Mouse (Mus musculus) layer of hippocampus, postnatal 10 days (tissue): ENCODE results near the gene Cacna1g. TPM values are rescaled to one million over a fixed set of nuclear protein-coding genes. Genes with fewer than 3 reads are reported as not detected.
"Not testable (repeated sequence)": the region's sequence is repeated elsewhere in the genome, so short reads cannot be mapped to it uniquely, and the experiment has no call there.

Experiments
- DNase-seq, 2 experiments: peaks; one replicate each; pipeline ENCODE4 v3.0.0; 2021; ENCODE audit warnings: low spot score in 2 of 2
- total RNA-seq, 2 experiments: library from RNA; stranded (reverse); gene quantifications; 2 replicates each; pipeline ENCODE4 v1.2.3; 2021

The Cacna1g gene
- total RNA-seq, 2 experiments from 2014 or later, result 111 to 128 TPM

DNA sequence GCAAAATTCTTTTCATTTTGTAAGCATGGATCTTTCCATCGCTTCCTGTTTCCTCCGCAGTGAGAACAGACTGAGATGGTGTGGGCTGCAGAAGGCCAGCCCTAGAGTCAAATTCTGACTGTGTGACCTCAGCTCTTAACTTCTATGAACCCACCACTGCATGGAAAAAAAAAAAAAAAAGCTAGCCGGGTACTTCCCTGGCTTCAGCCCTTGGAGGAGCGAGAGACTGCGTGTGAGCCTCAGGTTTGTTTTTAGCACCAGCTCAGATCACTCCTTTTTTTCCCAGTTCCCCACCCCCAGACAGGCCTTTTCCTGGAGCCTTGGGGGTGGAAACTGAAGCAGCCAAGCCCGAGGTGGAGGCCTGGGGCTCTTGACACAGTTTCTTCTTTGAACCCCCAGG, 68.7 kb downstream of the Cacna1g start:
- DNase-seq, result no peak

DNA sequence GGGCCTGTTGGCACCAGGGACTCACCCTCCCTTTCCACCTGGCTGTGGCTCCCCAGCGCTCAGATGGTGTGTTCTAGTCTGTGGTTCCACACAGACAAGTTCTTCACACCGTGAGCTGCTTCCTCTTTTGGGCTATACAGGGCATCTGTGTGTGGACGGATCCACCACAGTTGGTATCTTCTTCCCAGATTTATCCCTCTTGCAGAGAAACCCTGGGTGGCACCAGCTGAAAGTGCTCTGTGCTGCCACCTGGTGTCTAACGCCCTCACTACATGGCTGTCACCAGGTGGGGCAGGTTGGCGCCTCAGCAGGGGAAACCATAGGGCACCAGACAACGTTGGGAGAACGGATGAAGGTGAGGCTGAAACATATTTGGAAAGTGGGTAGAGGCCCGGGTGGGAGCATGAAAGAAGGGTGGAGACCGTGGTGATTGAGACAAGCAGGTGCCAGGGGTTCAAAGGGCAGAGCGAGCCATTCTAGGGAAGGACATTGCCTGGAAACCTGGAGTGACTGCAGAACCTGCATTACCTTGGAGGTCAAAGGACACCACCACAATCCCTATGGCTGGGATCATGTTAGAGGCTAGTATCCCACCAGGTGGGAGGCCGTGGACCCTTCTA, 69.2 kb downstream of the Cacna1g start:
- peak; percentile 89 to 92 for DNase-seq

DNA sequence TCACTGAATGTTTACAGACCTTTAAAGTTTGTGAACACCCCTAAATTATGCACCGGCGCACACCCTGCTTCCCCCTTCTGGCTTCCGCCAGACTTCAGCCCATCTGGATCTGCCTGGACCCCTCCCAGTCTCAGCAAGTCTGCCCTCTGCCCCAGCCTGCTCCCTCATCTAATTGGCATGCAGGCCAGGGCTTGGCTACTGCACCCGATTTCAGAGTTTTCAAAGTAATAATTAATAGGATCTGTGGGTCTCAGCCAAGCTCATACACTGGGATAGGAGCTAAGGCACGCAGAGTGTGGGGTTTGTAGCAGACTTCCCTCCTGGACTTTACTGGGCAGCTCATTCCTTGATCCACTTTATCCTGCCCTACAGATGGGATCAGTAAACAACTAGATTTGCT, 69.8 kb downstream of the Cacna1g start:
- peak in 1 of 2 experiments; percentile 26 for DNase-seq

DNA sequence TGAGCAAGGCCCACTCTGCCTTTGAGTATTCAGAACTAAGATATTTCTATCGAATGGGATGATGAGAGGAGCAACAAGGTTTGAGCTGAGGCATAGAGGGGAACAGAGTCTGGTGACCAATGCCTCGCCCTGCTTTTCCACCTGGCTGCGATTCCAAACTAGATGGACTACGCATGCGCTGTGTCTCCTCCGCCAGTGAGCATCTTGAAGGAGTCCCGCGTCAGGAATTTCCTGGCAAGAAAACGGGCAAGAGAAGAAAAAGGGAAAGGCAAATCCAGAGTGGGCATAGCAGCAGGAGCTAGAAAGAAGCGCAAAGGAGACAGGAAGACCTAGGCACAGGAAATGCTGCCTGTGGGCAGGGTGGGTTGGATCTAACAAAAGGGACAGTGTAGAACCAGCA, 70.2 kb downstream of the Cacna1g start:
- DNase-seq, result no peak

DNA sequence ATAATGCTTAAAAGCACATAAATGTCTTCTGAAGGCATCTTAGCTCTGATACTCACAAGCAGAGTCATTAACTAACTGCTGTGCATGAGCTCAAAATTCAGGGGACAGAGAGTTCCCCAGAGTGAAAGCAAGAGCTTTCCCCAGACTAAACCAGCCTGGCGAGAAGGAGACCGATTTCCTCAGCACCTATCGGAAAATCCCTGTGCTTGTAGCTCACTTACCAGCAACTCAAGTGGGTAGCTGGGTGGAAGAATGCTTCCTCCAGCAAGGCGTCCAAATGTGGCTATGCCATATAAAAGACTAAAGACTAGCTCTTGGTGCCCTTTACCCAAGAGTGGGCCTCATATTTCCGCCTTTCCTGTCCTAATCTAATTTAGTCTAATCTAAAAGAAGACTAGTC, 71.3 kb downstream of the Cacna1g start:
- DNase-seq, result no peak

DNA sequence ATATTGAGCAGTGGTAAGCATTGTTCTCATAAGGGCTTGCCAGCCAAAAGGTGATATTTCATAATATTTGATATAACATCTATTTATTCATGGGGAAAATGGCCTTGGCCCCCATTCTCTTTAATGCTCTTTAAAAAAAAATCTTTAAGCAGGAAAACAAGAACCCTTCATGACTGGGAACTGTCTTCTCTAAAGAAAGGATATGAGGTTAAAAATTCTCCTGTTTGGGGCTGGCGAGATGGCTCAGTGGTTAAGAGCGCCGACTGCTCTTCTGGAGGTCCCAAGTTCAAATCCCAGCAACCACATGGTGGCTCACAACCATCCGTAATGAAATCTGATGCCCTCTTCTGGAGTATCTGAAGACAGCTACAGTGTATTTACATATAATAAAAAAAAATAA, 72.0 kb downstream of the Cacna1g start:
- not testable (repeated sequence) for DNase-seq

DNA sequence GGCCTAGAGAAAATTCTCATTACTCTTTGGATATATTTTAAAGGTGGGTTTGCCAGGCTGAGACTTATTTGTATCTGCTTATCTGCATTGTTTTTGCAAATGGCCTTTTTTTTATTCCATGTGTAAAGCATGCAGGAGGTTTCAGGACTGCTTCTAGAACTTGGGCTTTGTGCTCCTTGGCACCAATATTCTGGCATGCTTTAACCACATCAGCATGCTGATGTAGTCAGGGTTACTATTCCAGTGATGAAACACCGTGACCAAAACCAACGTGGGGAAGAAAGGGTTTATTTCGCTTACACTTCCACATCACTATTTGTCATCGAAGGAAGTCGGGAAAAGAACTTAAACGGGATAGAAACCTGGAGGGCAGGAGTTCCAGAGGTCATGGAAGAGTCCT, 73.0 kb downstream of the Cacna1g start:
- DNase-seq, result no peak

DNA sequence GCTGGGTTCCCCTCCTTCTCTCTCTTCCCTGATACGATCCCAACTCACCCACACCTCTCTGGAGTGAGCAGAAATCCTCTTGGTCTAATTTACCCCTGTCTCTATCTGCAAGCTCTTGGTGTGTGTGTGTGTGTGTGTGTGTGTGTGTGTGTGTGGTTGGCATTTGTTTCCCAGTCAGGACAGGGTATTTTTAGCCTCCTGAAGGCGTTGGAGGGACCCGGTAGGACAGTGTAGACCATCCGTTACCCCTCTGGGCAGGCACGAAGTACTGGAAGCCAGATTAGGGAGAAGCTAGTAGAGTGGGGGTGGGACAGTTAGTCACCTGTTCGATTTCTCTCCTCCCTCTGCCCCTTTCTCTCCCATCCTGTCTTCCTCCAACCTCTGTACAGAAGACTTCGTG, 79.9 kb downstream of the Cacna1g start:
- DNase-seq, result no peak

DNA sequence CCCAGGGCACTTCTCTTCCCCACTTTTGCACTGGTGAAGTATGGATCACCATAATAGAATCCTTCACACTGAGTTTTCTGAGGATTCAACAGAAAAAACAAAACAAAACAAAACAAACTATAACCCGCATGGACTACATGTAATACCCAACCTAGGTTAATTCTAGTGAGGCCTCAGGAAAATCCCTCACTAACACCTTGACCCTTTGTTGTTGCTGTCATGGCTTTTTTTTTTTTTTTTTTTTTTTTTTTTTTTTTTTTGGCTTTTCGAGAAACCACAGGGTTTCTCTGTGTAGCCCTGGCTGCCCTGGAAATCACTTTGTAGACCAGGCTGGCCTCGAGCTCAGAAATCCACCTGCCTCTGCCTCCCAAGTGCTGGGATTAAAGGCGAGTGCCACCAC, 80.5 kb downstream of the Cacna1g start:
- not testable (repeated sequence) for DNase-seq

DNA sequence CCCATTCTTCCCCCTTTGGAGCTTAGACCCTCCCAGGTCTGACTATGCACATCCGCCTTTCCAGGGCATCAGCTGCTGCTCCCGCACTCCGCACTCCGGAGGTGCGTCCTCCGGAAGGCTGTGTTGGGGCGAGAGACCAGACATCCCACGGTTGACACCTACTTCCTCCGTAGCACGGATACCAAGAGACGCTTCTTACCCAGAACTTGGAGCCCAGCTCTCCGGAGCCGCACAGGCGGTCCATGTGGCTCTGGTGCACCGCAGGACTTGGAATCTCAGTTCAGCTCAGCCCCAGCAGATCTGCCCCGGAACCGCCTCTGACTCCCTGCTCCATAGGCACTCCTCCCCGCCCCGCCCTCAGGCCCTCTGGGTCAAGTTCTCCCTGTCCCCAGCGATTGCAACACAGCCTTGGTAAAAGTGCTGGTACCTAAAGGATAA, 81.3 kb downstream of the Cacna1g start, which contains the start of gene Abcc3:
TSS of gene Abcc3 (minus strand) at position 326 of the 438 bp plus-strand sequence.
- DNase-seq, result no peak

DNA sequence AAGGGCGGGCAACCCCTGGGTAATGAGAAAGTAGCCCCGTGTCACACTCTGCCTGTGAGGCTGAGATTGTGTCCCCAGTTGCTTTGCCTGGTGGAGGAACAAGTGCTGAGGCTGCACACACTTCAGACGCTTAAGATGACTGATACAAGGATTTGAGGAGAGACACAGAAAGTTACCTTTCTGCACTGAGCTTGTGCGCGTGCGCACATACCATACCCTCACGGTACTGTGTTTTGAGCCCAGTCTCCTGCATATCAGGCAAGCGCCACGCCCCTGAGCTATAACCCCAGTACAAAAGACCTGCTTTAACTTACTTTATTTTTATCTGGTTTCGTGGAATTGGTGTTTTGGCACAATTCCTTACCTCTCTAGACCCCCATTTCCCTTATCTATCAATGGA, 82.3 kb downstream of the Cacna1g start:
- no peak for DNase-seq

DNA sequence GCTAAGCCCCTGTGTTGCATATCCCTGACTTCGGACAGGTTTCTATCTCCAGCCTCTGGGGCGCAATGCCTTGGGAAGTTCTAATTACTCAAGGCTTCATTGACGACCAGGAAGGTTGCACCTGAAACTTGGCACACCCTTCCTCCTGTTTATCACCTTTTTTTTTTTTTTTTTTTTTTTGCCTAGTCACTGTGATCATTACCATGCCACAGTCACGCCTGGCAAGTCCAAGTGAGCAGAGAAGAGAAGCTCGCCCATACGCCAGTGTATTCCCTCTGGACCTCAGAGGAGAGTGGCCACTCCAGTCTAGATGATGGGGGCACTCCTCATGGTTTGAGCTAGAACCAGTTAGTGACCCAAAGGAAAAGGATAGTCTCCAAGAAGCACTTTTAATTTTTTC, 83.2 kb downstream of the Cacna1g start:
- no peak for DNase-seq

DNA sequence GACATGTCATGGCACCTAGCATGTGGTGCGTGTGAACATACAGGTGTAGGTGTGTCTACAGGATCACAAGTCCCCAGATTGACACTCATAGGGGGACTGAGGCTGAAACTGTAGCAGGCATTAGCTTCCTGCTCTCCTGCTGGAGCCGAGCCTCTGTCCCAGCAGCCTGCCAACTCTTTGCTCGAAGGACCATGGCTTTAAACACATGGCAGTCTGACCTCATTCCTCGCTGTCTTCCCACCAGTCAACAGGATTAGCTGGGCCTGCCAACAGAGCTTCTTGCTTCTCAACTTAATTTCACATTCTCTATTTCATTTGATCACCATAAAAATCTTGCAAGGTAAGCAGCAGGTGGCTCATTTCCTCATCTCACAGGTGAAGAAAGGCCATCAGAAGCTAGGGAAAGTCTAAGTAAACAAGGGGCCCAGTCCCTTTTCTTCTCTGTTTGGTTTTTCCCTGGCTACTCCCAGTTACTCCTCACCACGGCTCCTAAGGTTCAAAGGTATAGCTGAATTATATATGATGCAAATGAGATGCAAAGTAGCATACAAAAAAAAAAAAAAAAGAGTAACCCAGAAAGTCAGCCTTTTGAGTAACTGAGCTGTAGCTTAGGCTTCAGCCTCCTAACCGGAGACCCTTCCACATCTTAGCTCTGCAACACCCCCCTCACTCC, 84.1 kb downstream of the Cacna1g start:
- no peak for DNase-seq

DNA sequence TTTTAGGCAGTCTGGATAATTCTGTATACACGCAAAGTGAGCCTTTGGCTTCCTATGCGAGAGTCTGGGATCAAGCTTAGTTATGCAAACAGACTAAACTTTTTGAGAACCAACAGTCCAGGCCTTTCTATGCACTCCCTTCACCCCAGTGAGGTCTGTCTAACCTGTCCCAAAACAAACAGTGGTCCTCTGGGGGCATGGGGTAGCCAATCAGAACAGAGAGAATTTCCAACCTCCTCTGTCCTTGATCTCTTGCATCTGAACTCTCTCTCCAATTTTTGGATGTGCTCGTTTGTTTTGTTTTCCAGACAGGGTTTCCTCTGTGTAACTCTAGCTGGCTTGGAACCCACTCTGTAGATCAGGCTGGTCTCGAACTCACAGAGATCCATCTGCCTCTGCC, 85.0 kb downstream of the Cacna1g start:
- DNase-seq, result no peak

DNA sequence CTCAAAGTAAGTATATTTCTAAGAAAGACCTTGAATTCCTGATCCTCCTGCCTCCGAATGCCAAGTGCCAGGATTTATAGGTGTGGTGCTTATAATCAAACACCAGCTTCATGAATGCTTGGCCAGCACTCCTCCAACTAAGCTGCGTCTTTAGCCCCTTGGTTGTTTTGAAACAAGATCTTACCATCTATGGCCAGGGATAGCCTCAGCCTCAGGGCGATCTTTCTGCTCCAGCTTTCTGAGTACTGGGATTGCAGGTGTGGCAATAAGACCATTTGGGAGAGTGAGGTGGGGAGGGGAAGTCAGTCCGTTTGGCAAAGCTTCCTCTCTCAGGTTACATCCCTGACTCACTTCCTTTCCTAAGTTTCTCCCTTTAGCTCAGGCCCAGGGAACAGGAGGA, 86.2 kb downstream of the Cacna1g start:
- no peak for DNase-seq

DNA sequence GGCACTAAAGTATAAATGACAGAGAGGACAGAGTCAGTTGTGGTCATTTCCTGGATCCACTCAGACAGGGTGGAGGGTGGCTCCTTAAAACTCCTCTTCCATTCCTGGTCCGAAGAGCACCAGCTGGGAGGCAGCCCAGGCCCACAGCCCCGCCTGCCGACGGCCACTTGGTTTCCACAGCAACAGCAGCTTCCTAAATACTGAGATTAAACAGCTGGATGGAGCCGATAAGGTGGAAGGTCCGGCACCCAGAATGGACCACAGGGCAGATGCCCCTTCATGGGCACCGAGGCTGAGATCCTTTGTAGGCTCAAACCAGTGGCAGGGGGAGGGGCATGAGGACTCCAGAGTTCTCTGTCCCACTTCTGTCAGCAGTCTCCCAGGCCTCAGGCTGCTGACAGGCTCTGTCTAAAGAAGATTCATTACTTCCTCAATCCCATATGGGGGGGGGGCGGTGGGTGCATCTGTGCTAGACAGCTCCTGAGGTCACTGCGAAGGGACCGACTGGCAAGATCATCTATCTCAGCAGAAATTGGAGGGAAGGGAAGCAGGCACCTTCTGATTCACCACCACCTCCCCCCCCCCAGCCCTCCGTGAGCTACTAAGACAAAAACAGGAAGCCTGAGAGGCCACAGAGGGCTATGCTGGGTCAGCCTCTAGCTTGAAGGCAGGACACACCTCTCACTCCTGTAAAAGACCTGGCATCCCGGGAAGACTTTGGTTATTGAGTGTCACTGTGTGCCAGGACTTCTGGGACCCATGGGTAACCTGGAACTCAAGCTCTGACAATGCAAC, 87.8 kb downstream of the Cacna1g start:
- peak; percentile 19 to 33 for DNase-seq

DNA sequence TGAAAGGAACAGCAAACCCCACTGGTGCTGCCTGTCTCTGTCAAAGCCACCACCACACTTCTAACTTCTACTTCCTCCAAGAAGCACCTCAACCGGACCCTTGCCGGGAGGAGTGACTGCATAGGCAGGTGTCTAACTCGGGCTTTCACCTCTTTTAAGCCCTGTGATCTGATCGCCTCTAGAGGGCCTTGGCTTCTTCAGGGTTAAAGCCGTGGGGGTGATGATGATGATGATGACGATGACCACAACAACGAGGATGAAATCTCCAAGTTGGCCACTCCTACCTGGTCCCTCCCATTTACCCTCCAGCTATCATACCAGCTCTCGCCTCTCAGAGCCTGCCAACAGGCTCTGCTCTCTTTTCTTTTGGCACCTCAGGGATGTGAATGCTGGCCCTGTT, 94.3 kb downstream of the Cacna1g start:
- DNase-seq, result no peak

DNA sequence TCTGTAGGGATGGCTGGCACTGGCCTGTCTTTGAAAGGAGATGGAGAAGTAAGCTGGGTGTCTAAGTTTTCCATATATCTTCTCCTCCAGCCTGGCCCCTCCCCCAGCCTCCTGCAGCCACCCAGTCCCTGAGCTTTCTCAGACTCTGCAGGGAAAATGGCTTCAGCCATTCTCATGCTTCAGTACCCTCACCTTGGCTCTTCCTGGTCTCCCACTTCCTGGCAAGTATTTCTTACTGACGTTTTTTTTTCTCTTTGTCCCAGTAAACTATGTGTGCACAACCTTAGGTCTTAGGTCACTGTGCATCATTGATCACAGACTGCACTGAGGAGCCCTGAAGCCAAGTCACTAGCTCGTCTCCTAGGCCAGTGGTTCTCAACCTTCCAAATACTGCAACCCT, 94.9 kb downstream of the Cacna1g start:
- DNase-seq, result no peak

DNA sequence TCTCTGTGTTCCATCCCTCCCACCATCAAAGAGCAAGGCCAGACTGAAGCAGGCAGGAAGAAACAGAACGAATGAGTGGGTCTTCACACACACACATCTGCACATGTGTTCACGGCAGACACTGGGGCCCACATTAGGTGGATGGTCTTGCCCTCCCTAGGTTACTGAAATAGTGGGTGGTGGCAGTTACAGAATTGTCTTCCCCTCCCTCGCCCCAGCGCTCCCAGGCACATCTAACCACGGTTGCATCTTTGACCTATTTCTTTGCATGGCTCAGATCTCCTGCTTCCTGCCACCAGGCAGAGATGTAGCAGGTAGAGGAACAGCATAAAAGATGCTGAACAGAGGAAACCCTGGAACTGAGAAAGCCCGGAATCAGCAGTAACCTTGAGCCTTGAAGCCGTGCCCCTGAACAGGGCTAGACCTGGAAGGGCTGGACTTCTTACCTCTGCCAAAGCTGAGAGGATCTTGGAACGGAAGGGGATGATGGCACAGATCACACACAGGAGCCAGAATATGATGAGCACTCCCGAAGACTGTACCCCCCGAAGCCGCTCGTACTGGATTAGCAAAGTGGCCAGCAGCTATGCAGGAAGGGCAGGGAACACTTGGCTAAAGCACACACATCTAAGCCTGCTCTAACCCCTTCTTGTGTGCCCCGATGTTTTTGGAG, 99.6 kb downstream of the Cacna1g start:
- no peak for DNase-seq

DNA sequence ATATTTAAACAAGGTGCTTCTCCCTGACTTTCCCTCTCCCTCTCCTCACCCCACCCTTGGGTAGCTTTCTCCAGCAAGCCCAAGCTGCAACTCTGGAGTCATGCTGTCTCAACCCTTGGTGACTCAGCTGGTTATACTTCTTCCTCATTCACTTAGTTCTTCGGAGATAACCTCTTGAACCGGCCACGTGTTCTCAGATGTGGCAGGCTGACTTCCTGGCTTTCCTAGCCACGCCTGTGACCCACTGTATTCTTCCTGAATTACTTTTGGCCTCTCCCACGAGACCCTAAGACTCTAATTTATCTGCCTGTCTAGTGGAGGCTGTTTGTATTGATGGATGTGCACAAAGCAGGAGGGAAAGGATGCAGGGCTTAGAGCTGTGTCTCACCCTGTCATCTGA, 103.2 kb downstream of the Cacna1g start:
- no peak for DNase-seq

DNA sequence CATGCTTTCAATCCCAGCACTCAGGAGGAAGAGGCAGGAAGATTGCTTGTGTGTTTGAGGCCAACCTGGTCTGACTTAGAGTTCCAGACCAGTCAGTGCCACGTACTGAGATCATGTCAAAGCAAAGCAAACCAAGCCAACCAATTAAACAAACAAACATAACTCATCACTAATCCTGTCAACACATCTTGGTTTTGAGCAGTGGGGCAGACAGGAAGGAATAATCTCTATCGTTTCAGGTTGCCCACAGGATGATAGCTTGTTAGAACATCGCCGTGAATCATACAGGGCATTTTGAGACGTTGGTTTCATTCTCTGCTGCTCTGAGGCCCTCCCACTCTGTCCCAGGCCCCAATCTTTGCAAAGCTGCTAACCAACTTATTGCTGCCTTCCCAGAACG, 104.0 kb downstream of the Cacna1g start:
- DNase-seq, result no peak

DNA sequence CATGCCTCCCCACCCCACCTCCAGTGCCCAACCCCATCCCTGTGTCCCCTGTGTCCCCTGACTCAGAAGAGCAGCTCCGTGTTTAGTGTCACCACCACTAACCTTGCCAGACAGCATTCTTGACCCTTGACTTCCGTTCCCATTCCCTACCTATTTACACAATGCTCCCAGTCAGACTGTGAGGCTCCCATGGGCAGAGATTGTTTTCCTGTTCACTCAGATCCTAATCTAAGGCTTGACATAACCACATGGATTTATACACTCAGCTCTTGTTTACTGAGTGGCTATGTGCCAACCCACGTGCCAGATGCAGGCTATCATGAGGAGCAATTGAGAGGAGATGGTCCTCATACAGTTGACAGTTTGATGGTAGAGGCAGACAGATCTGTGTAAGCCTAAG, 108.7 kb downstream of the Cacna1g start:
- DNase-seq, result no peak
